Mouse (Mus musculus): ENCODE measurements around the gene Zmym6. TPM values are rescaled to one million over a fixed set of nuclear protein-coding genes. Genes with fewer than 3 reads are reported as not detected.
"Not testable (repeated sequence)": the region's sequence is repeated elsewhere in the genome, so short reads cannot be mapped to it uniquely, and the experiment has no call there.

The Zmym6 gene
- total RNA-seq (2021) = 13.6 and 14.5 TPM in 2 replicates
- long read RNA-seq, experiment 1, full-length matches to known transcripts = 2 of 10 reads
- long read RNA-seq, experiment 1, partial matches to known transcripts = 6 of 10 reads
- long read RNA-seq, experiment 1, other reads (novel, unspliced or antisense) = 2 of 10 reads
- long read RNA-seq, experiment 2, partial matches to known transcripts = 3 of 7 reads
- long read RNA-seq, experiment 2, other reads (novel, unspliced or antisense) = 4 of 7 reads

DNA sequence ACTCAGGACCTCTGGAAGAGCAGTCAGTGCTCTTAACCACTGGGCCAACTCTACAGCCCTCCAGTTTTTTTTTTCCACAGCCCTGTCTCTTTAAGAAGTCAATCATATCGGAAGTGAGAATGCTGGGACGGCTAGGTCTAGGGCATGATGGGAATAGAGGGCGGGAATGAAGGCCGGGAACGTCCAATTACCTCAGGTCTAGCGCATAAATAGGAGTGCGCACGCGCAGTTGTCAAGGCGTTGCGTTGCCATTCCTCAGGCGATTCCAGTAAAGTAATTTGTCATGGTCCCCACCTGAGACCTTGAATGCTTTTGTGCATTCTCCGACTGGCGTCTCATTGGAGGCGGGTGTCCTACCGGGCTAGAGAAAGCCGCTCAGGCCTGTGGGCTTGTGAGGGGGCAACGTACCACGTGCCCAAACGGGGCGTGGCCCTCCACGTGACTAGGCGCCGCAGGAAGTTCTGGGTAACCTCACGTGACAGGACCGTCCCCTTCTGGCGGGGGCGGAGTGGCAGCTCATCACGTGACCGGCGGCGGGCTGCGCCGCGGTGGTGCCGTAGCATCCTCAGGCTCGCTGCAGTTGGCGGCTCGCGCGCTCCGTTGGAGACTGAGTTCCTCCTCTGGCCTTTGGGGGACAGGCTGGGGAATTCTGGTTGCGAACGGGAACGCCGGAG lies at the start of gene Zmym6:
TSS of gene Zmym6 (plus strand) at position 509 of the 674 bp plus-strand sequence.
- peak; percentile 98 for DNase-seq

- DNase-seq = no peak
Measured at GRCm38 (mm10) chr4:127037158-127037557, 40.0 kb upstream of the Zmym6 start.

DNA sequence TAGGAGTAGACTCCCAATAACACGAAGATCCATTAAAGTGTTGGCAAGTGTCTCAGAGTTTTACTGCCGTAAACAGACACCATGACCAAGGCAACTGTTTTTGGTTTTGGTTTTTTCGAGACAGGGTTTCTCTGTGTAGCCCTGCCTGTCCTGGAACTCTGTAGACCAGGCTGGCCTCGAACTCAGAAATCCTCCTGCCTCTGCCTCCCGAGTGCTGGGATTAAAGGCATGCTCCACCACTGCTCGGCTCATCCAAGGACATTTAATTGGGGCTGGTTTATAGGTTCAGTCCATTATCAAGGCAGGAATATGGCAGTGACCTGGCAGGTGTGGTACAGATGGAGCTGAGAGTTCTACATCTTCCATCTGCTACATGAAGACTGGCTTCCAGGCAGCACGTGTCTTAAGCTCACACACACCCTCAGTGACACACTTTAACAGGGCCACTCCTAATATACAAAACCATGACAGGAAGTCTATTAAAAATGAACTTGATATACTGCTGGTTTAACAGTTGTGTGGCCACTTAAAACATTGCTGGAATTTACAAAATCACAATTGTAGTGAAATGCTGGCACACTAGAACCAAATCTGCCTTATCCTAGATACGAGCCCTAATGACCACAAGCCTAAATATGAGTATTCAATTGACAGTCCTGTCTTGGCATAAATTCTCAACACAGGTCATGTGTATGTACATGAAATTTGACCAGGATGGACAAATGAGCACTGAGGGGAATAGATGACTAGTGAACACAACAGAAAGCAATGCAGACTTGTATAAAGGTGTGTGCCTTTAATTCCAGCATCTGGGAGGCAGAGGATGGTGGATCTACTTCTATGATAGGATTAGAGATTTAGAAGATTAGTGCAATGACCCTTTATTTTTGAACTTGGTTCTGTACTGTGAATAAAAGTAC lies 39.0 kb upstream of the Zmym6 start:
- DNase-seq = no peak

- no peak for DNase-seq
Measured at GRCm38 (mm10) chr4:127038828-127039349, 38.3 kb upstream of the Zmym6 start.

- no peak for DNase-seq
Measured at GRCm38 (mm10) chr4:127039871-127040483, 37.2 kb upstream of the Zmym6 start.

DNA sequence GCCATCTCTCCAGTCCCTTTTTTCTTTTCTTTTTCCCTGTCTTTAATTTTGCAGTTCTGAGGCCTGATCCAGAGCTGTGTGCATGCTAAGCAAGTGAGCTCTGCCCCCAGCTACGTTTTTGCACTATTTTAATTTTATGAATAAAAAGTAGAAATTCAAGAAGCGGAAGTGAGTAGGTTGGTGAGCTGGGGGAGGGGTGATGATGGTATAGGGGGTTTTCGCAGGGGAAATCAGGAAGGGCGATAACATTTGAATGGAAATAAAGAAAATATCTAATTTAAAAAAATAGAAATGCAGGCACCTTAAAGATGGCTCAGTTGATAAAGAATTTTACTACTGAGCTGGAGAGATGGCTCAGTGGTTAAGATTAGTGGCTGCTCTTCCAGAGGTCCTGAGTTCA lies 33.6 kb upstream of the Zmym6 start:
- no peak for DNase-seq

DNA sequence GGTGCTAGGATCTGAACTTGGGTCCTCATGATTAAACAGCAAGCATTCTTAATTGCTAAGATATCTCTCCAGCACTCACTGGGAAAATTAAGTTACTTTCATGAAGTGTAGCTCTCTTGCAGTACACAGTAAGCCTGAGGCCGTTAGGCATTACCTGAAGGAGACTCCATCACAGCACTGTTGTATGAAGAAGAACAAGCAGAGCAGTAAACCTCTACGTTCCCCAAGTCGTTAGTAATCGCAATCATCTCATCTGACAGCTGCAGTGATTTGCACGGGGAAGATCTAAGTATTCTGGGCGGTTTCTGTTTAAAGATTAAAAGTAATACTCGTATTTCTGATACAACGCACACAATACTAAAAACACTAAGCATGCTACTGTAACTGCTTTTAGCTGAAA lies 26.1 kb upstream of the Zmym6 start:
- DNase-seq = no peak

- no peak for DNase-seq
Measured at GRCm38 (mm10) chr4:127053071-127053470, 24.1 kb upstream of the Zmym6 start.

GRCm38 (mm10) chr4:127054522-127055198 lies 22.5 kb upstream of the Zmym6 start:
- no peak for DNase-seq

DNA sequence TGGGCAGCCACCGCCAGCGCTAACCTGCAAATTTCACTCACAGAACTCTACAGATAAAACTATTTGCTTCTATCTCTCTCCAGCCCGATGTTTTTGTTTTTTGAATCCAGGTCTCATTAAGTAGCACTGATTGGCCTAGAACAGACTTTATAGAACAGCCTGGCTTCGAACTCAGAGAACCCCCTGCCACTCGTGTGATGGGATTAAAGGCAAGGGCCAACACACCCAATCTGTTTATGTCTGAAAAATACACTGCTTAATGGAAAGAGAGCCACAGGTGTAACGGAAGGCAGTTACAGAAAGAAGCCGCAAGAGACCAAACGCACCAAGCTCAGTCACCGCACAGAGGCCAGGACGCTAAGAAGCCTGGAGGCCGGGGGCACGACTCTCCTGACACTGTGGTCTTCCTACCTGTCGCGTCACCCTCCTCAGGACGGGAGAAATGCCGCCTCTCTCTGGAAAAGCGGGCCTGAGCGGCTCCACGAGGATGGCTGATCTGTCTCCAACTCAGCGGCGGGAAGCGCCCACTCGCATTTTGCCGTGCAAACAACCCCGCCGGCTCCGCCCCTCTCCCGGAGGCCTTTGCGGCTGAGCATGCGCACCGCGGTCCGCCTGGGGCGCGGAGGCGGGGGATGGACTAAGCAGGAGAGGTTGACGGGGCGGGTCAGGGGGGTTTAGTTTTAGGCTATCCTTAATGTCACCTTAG lies 16.4 kb upstream of the Zmym6 start, which contains the start of gene Zmym1:
TSS of gene Zmym1 (minus strand) at position 568 of the 706 bp plus-strand sequence.
- DNase-seq = peak; percentile 97

GRCm38 (mm10) chr4:127064051-127064450 lies 13.1 kb upstream of the Zmym6 start:
- DNase-seq = no peak

GRCm38 (mm10) chr4:127074915-127075314 lies 2.3 kb upstream of the Zmym6 start:
- DNase-seq = no peak

DNA sequence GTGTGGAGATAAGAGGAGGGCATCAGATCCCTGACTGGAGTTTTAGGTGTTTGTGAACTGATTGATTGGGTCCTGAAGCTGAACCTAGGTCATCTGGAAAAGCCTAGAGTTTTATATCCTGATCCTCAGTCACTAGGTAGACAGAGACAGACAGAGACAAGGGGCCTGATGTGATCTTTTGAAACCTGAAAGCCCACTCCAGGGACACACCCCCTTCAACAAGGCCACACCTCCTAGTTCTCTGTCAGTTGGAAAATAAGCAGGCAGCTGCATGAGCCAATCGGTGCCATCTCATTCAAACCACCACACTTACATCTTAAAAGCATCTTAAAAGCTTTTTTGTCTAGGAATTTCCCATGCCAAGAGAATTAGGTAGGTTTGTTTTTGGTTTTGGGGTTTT lies 3.6 kb downstream of the Zmym6 start:
- no peak for DNase-seq

GRCm38 (mm10) chr4:127083131-127083530 lies 5.9 kb downstream of the Zmym6 start:
- DNase-seq = no peak

- no peak for DNase-seq
Measured at GRCm38 (mm10) chr4:127085761-127086160, 8.6 kb downstream of the Zmym6 start.

- DNase-seq = no peak
Measured at GRCm38 (mm10) chr4:127091188-127091587, 14.0 kb downstream of the Zmym6 start.

DNA sequence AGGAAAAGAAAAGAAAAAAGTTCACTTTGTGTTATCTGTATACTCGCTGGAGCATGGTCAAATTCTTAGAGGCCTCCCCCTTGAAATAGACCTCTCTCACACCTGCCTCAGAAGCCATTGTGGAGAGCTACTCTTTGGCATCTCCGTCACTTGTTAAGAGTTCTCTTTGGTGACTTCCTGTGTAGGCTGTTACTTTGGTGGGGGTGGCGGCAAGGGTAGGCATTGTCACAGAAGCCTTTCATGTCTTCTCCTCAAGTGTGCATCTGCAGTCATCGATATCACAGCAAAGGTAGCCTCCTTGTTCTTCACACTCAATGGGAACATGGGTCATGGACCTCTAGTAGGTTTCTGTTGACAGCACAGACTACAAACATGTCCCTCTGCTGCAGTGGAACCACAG lies 17.9 kb downstream of the Zmym6 start:
- no peak for DNase-seq

GRCm38 (mm10) chr4:127099552-127099951 lies 22.4 kb downstream of the Zmym6 start:
- not testable (repeated sequence) for DNase-seq

DNA sequence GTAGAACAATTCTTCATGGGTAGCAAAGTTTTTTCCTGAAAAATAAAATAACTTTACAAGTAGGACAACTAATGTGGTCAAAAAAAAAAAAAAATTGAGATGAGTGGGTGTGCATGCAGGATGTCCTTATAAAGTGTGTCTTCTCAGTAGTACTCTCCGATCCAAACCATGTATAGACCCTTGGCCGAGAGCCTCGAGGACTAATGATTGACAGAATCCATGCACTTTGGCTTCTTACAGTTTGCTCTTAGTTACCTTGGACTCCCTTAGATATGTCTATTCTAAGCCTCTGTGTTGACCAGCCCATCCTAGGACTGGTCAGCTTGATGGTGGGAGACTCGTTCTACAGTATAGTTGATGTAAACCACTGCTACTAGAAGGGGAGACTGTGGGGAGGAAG lies 30.4 kb downstream of the Zmym6 start:
- DNase-seq = no peak

DNA sequence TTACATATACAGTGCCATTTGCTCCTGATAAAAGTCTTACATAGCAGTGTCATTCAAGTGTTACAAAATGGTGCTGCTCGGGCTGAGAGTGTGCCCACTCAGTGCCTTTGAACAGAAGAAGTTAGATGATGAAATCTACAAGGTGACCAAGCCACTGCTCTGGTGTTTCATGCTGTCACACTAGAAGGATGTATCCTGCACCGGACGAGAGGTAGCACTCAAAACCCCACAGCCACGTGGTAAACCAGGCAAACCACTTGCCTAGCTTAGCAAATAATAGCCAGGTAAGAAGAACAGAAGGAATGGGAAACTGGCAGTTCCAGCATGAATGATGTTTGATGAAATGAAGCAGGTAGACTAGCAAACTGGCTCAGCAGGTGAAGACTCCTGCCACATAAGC lies 33.4 kb downstream of the Zmym6 start:
- DNase-seq = no peak

DNA sequence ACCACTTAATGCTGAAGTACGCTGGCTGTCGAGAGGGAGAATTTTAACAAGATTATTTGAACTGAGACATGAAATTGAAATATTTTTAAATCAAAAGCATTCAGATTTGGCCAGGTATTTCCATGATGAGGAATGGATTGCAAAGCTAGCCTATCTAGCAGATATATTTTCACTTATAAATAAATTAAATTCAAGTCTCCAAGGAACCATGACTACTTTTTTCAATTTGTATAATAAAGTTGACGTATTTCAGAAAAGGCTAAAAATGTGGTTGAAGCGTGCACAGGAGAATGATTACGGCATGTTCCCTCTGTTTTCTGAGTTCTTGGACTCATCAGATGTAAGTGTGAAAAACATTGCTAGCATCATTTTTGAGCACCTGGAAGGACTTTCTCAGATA lies 46.2 kb downstream of the Zmym6 start, which contains the start of gene Tmem35b:
TSS of gene Tmem35b (plus strand) at position 301 of the 400 bp plus-strand sequence.
- DNase-seq = no peak

Measured in adrenal gland, postnatal 14 days (tissue).